Mouse (Mus musculus) cerebellum, adult 2 months (tissue): Measurements from ENCODE around the gene Snap23. TPM values are rescaled to one million over a fixed set of nuclear protein-coding genes. Genes with fewer than 3 reads are reported as not detected.
"Not testable (repeated sequence)": the region's sequence is repeated elsewhere in the genome, so short reads cannot be mapped to it uniquely, and the experiment has no call there.

Experiments used
- DNase-seq, 2 experiments: peaks; one replicate each; pipeline ENCODE4 v3.0.0; 2021
- H3K27ac ChIP-seq: fragments of 200-500 bp; 2 replicates; pipeline ENCODE4 v1.5.1; 2012; ENCODE audit warnings: low read length, control low read depth, inconsistent platforms; ENCODE audit not compliant: insufficient read depth
- H3K27me3 ChIP-seq: fragments of 200-500 bp; 2 replicates; pipeline ENCODE4 v1.6.1; 2012; ENCODE audit warnings: inconsistent platforms, mild to moderate bottlenecking, low read length, moderate library complexity; ENCODE audit not compliant: control insufficient read depth, insufficient read depth
- H3K4me1 ChIP-seq: fragments of 200-500 bp; 2 replicates; pipeline ENCODE4 v1.6.1; 2011; ENCODE audit warnings: low read length; ENCODE audit not compliant: control insufficient read depth, insufficient read depth
- H3K4me3 ChIP-seq: fragments of 200-500 bp; replicated peaks from 2 replicates; pipeline ENCODE3; 2011; ENCODE audit warnings: mild to moderate bottlenecking, low read depth, low read length, control low read depth; ENCODE audit not compliant: insufficient read depth
- CTCF ChIP-seq: fragments of 200-500 bp; IDR thresholded peaks from 2 replicates; pipeline ENCODE4 v1.5.1; 2011; ENCODE audit warnings: low read depth, mild to moderate bottlenecking, control low read depth, low read length, moderate library complexity, borderline replicate concordance; ENCODE audit not compliant: insufficient read depth
- POLR2A ChIP-seq: fragments of 200-500 bp; IDR thresholded peaks from 2 replicates; pipeline ENCODE4 v1.6.1; 2011; ENCODE audit warnings: low read length, control low read depth, borderline replicate concordance; ENCODE audit not compliant: insufficient read depth
- WGBS: fragments of 180-500 bp; shearing (Covaris S2); methylation state at CpG from one replicate; pipeline ENCODE4 v1.1.7; 2018; 5-methylcytosine and 5-hydroxymethylcytosine counted together
- polyA plus RNA-seq: library from polyadenylated mRNA; depleted of rRNA; stranded (reverse); fragments of >200 nt; gene quantifications from 2 replicates; pipeline ENCODE4 v1.2.3, GENCODE M21; 2012

The Snap23 gene
- polyA plus RNA-seq, 1 experiment, result 17.8 TPM

GRCm38 (mm10) chr2:120556868-120557267 lies 10.6 kb upstream of the Snap23 start:
- DNase-seq, result no peak
- Histone ChIP-seq H3K27me3 (no peaks in the 10 kb centered on the region), H3K27ac (no peak overlapping the region), H3K4me1 (no peaks in the 10 kb centered on the region), H3K4me3 (no peak overlapping the region)
- TF ChIP-seq CTCF (no peak), POLR2A (no peak)
- WGBS, result 77% methylated on average over 3 of the region's 3 CpGs

DNA sequence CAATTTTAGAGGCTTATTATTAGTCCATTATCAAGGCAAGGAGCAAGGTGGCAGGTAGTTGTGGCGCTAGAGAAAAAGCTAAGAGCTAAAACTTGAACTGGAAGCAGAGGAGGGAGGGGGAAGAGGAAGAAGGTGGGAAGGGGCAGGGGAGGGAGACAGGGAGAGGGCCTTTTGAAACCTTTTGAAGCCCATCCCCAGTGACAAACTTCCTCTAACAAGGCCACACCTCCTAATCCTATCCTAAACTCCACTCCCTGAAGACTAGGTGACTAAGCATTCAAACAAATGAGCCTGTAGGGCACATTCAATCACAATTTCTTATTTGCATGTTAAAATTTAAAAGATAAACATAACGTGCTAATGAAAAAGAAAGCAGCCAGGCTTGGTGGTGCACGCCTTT lies 8.7 kb upstream of the Snap23 start:
- Histone ChIP-seq H3K4me1 (no peaks in the 10 kb centered on the region), H3K27me3 (no peaks in the 10 kb centered on the region), H3K4me3 (no peak overlapping the region), H3K27ac (no peak overlapping the region)
- WGBS, result 93% methylated on average over 3 of the region's 3 CpGs
- TF ChIP-seq CTCF (no peak), POLR2A (no peak)
- no peak for DNase-seq

DNA sequence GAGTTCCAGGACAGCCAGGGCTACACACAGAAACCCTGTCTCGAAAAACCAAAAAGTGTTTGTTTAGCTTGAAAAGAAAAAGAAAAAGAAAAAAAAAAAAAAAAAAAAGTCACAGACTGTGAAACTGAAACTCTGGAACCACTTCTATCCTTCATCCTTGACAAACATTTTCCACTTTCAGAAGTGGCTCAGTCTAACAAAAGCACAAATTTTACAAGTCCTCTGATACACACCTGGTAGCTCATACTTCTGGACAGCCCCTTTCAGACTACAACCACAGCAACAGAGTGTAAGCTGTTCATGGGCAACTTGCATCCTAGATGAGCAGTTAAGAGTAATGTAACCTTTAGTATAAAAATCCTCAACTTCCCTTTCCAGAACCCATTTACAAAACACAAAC lies 5.9 kb upstream of the Snap23 start:
- Histone ChIP-seq H3K27me3 (no peaks in the 10 kb centered on the region), H3K4me1 (no peaks in the 10 kb centered on the region), H3K4me3 (no peak overlapping the region), H3K27ac (no peak overlapping the region)
- TF ChIP-seq CTCF (no peak), POLR2A (no peak)
- WGBS, result 83% methylated on average over 1 of the region's 1 CpGs
- no peak for DNase-seq

- Histone ChIP-seq H3K27me3 (no peaks in the 10 kb centered on the region), H3K27ac (no peak overlapping the region), H3K4me1 (no peaks in the 10 kb centered on the region), H3K4me3 (peak overlapping the region; percentile 95)
- WGBS, result 15% methylated on average over 9 of the region's 9 CpGs
- no peak for TF ChIP-seq CTCF
- DNase-seq, result no peak
Measured at GRCm38 (mm10) chr2:120562859-120563234, 4.6 kb upstream of the Snap23 start.

- no peaks in the 10 kb centered on the region; the same call in 1 of the 2 replicates for H3K4me1 ChIP-seq
- TF ChIP-seq POLR2A (peak; percentile 65), CTCF (no peak)
- H3K4me3 ChIP-seq, result peak within 1 kb of the TSS; percentile 95
- no peaks in the 10 kb centered on the region for H3K27me3 ChIP-seq
- WGBS, result under 1% methylated on average over 50 of the region's 50 CpGs
- DNase-seq, result peak; percentile 89 to 91
- peak within 1 kb of the TSS; percentile 87 for H3K27ac ChIP-seq
Measured at GRCm38 (mm10) chr2:120563235-120563990, 4.1 kb upstream of the Snap23 start, which contains the start of gene Zfp106. Gene Zfp106 (minus strand): TSS chr2:120563843.

DNA sequence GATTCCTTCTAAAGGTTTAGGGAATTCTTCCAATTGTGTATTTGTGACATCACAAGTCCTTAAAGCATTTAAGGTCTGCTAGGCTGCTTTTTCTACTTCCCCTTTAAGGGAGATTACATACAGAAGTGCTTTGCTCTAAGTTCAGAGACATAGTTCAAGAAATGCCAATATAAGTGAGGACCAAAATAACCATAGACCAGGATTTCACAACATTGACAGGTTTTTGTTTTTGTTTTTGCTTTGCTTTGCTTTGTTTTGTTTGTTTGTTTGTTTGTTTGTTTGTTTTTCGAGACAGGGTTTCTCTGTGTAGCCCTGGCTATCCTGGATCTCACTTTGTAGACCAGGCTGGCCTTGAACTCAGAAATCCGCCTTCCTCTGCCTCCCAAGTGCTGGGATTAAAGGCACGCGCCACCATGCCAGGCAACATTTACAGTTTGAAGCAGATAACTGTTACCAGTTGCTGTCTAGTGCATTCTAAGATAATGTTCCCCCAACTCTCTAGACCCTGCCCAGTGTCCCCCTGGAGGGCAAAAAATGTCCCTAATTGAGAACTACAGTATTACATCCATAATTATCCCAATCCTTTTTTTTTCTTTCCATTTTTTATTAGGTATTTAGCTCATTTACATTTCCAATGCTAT lies 2.8 kb upstream of the Snap23 start:
- not testable (repeated sequence) for H3K27me3 ChIP-seq, H3K4me3 ChIP-seq, DNase-seq, H3K27ac ChIP-seq, H3K4me1 ChIP-seq
- 90% methylated on average over 4 of the region's 4 CpGs for WGBS

- TF ChIP-seq POLR2A (no peak), CTCF (no peak)
- Histone ChIP-seq H3K4me3 (no peak overlapping the region), H3K27me3 (no peaks in the 10 kb centered on the region), H3K4me1 (no peaks in the 10 kb centered on the region; the same call in 1 of the 2 replicates), H3K27ac (no peak overlapping the region)
- 85% methylated on average over 2 of the region's 2 CpGs for WGBS
- DNase-seq, result no peak
Measured at GRCm38 (mm10) chr2:120565363-120565762, 2.1 kb upstream of the Snap23 start.

DNA sequence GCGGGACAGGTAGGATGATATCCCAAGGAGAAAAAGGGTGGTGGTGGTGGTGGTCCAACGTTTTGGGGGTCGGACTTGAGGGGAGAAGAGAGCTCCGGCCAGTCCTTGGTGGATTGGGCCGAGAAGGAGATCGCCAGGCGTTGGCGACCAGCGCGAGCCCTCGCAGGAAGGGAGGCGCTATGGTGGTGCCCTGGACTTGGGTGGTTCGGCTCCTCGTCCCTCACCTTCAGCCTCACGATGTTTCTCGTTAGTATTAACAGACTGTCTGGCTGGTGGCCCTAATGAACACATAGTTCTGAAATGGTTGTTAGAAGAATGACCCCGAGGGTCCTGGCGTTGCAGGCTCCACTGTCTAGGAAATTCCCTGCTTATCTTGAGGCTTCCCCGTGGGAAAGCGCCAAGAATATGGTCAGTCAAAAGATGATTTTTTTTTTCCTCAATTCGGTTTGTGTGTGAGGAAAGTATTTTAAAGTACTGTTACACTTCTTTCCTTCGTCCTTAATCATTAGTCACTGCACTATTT lies 388 bp downstream of the Snap23 start:
- WGBS, result under 1% methylated on average over 22 of the region's 22 CpGs
- no peak for TF ChIP-seq POLR2A
- TF ChIP-seq CTCF, result no peak

More for the DNA sequence above, 388 bp downstream of the Snap23 start:
- Histone ChIP-seq H3K27ac (peak overlapping the region; percentile 49), H3K4me3 (peak overlapping the region; percentile 95), H3K27me3 (no peaks in the 10 kb centered on the region), H3K4me1 (no peaks in the 10 kb centered on the region; the same call in 1 of the 2 replicates)
- DNase-seq, result no peak
